Mouse (Mus musculus): Measurements from ENCODE around the gene Gm13757. TPM values are rescaled to one million over a fixed set of nuclear protein-coding genes. Genes with fewer than 3 reads are reported as not detected.
"Not testable (repeated sequence)": the region's sequence is repeated elsewhere in the genome, so short reads cannot be mapped to it uniquely, and the experiment has no call there.

Gene Gm13757
- total RNA-seq (2015) = not detected in 2 replicates
- not detected in 2 replicates for total RNA-seq (2017)

GRCm38 (mm10) chr2:88449031-88449430 lies at the start of gene Gm13757:
Gene Gm13757 (minus strand): TSS chr2:88449131.
- no peak for ATAC-seq (ENCODE audit: poor library complexity, severe bottlenecking)

GRCm38 (mm10) chr2:88493020-88493419 lies 44.1 kb upstream of the Gm13757 start, which contains the start of gene Olfr1185-ps1:
Gene Olfr1185-ps1 (plus strand): TSS chr2:88493320.
- no peak for ATAC-seq (ENCODE audit: poor library complexity, severe bottlenecking)

- ATAC-seq (ENCODE audit: poor library complexity, severe bottlenecking) = no peak
Measured at GRCm38 (mm10) chr2:88483298-88483697, 34.4 kb upstream of the Gm13757 start, which contains the start of gene Olfr1184. Gene Olfr1184 (plus strand): TSS chr2:88483598.

GRCm38 (mm10) chr2:88454567-88454966 lies 5.6 kb upstream of the Gm13757 start, which contains the start of gene Olfr1183:
Gene Olfr1183 (plus strand): TSS chr2:88454867.
- ATAC-seq (ENCODE audit: poor library complexity, severe bottlenecking) = not testable (repeated sequence)

- ATAC-seq (ENCODE audit: poor library complexity, severe bottlenecking) = no peak
Measured at GRCm38 (mm10) chr2:88426071-88426470, 22.9 kb downstream of the Gm13757 start, which contains the start of gene Olfr1181. Gene Olfr1181 (minus strand): TSS chr2:88426171.

- ATAC-seq (ENCODE audit: poor library complexity, severe bottlenecking) = no peak
Measured at GRCm38 (mm10) chr2:88419051-88419450, 29.9 kb downstream of the Gm13757 start, which contains the start of gene Olfr1180. Gene Olfr1180 (minus strand): TSS chr2:88419151.

GRCm38 (mm10) chr2:88406353-88406752 lies 42.6 kb downstream of the Gm13757 start, which contains the start of gene Olfr1179:
Gene Olfr1179 (minus strand): TSS chr2:88406453.
- no peak for ATAC-seq (ENCODE audit: poor library complexity, severe bottlenecking)

Other genes with a start within 250 kb of the Gm13757 start
- not detected in 2 replicates for gene Olfr1170, start 220.8 kb downstream of the Gm13757 start, total RNA-seq (2015)
- gene Olfr1170, start 220.8 kb downstream of the Gm13757 start, total RNA-seq (2017) = not detected in 2 replicates
- gene Olfr1173, start 169.3 kb downstream of the Gm13757 start, total RNA-seq (2015) = not detected in 2 replicates
- gene Olfr1173, start 169.3 kb downstream of the Gm13757 start, total RNA-seq (2017) = 0.04 TPM in 1 of 2 replicates, not detected in the other
- not detected in 2 replicates for gene Olfr1174-ps, start 134.0 kb downstream of the Gm13757 start, total RNA-seq (2015)
- not detected in 2 replicates for gene Olfr1174-ps, start 134.0 kb downstream of the Gm13757 start, total RNA-seq (2017)
- not detected in 2 replicates for gene Olfr1175-ps, start 121.9 kb downstream of the Gm13757 start, total RNA-seq (2015)
- not detected in 2 replicates for gene Olfr1175-ps, start 121.9 kb downstream of the Gm13757 start, total RNA-seq (2017)
- not detected in 2 replicates for gene Olfr1176, start 112.4 kb downstream of the Gm13757 start, total RNA-seq (2015)
- gene Olfr1176, start 112.4 kb downstream of the Gm13757 start, total RNA-seq (2017) = not detected in 2 replicates
- gene Olfr1177-ps, start 102.6 kb downstream of the Gm13757 start, total RNA-seq (2015) = not detected in 2 replicates
- not detected in 2 replicates for gene Olfr1177-ps, start 102.6 kb downstream of the Gm13757 start, total RNA-seq (2017)
- gene Olfr1178, start 62.1 kb downstream of the Gm13757 start, total RNA-seq (2015) = not detected in 2 replicates
- gene Olfr1178, start 62.1 kb downstream of the Gm13757 start, total RNA-seq (2017) = not detected in 2 replicates
- gene Olfr1179, start 42.7 kb downstream of the Gm13757 start, total RNA-seq (2015) = not detected in 2 replicates
- gene Olfr1179, start 42.7 kb downstream of the Gm13757 start, total RNA-seq (2017) = not detected in 2 replicates
- not detected in 2 replicates for gene Olfr1180, start 30.0 kb downstream of the Gm13757 start, total RNA-seq (2015)
- gene Olfr1180, start 30.0 kb downstream of the Gm13757 start, total RNA-seq (2017) = not detected in 2 replicates
- gene Olfr1181, start 23.0 kb downstream of the Gm13757 start, total RNA-seq (2015) = not detected in 2 replicates
- gene Olfr1181, start 23.0 kb downstream of the Gm13757 start, total RNA-seq (2017) = not detected in 2 replicates
- not detected in 2 replicates for gene Olfr1183, start 5.7 kb upstream of the Gm13757 start, total RNA-seq (2015)
- gene Olfr1183, start 5.7 kb upstream of the Gm13757 start, total RNA-seq (2017) = not detected in 2 replicates
- gene Olfr1184, start 34.5 kb upstream of the Gm13757 start, total RNA-seq (2015) = not detected in 2 replicates
- gene Olfr1184, start 34.5 kb upstream of the Gm13757 start, total RNA-seq (2017) = not detected in 2 replicates
- gene Olfr1185-ps1, start 44.2 kb upstream of the Gm13757 start, total RNA-seq (2015) = not detected in 2 replicates
- gene Olfr1185-ps1, start 44.2 kb upstream of the Gm13757 start, total RNA-seq (2017) = not detected in 2 replicates
- gene Olfr1186, start 69.4 kb upstream of the Gm13757 start, total RNA-seq (2015) = not detected in 2 replicates
- not detected in 2 replicates for gene Olfr1186, start 69.4 kb upstream of the Gm13757 start, total RNA-seq (2017)
- not detected in 2 replicates for gene Olfr1188, start 107.8 kb upstream of the Gm13757 start, total RNA-seq (2015)
- not detected in 2 replicates for gene Olfr1188, start 107.8 kb upstream of the Gm13757 start, total RNA-seq (2017)
- gene Olfr1189, start 137.3 kb upstream of the Gm13757 start, total RNA-seq (2015) = not detected in 2 replicates
- gene Olfr1189, start 137.3 kb upstream of the Gm13757 start, total RNA-seq (2017) = not detected in 2 replicates
- gene Olfr1191-ps1, start 191.4 kb upstream of the Gm13757 start, total RNA-seq (2015) = not detected in 2 replicates
- not detected in 2 replicates for gene Olfr1191-ps1, start 191.4 kb upstream of the Gm13757 start, total RNA-seq (2017)
- not detected in 2 replicates for gene Olfr1192-ps1, start 199.4 kb upstream of the Gm13757 start, total RNA-seq (2015)
- not detected in 2 replicates for gene Olfr1192-ps1, start 199.4 kb upstream of the Gm13757 start, total RNA-seq (2017)
- not detected in 2 replicates for gene Olfr1193, start 226.5 kb upstream of the Gm13757 start, total RNA-seq (2015)
- not detected in 2 replicates for gene Olfr1193, start 226.5 kb upstream of the Gm13757 start, total RNA-seq (2017)
- not detected in 2 replicates for gene Olfr1195, start 240.1 kb upstream of the Gm13757 start, total RNA-seq (2015)
- gene Olfr1195, start 240.1 kb upstream of the Gm13757 start, total RNA-seq (2017) = not detected in 2 replicates

All from megakaryocyte, adult 5-6 weeks (primary cell).